Mouse (Mus musculus) effector memory CD4-positive, alpha-beta T cell, adult 5 months (primary cell): ENCODE measurements around the gene Prss16. TPM values are rescaled to one million over a fixed set of nuclear protein-coding genes. Genes with fewer than 3 reads are reported as not detected.

Source experiments
- polyA plus RNA-seq: library from polyadenylated mRNA; unstranded; fragments of 100-300 nt; shearing (Covaris generic); gene quantifications from one replicate; pipeline ENCODE4 v1.2.1, GENCODE M21; 2017

Prss16 gene
- polyA plus RNA-seq, result 1.3 TPM

GRCm38 (mm10) chr13:22009642-22010041, at the start of gene Prss16:
Prss16 (minus strand) TSS chr13:22009742.

GRCm38 (mm10) chr13:22042568-22043502, 33.3 kb upstream of the Prss16 start, which contains the start of the genes Hist1h2ag and Hist1h2bj:
Hist1h2ag (minus strand) TSS chr13:22042944.
Hist1h2bj (plus strand) TSS chr13:22043214.

GRCm38 (mm10) chr13:22041142-22041536, 31.6 kb upstream of the Prss16 start, which contains the start of gene Hist1h4i:
Hist1h4i (minus strand) TSS chr13:22041362.

GRCm38 (mm10) chr13:22035267-22036148, 26.0 kb upstream of the Prss16 start, which contains the start of the genes Hist1h2ah and Hist1h2bk:
Hist1h2ah (minus strand) TSS chr13:22035568.
Hist1h2bk (plus strand) TSS chr13:22035870.

GRCm38 (mm10) chr13:21980981-21981802, 28.4 kb downstream of the Prss16 start, which contains the start of gene Pom121l2:
Pom121l2 (plus strand) TSS chr13:21981194.

Other genes with a start within 250 kb of the Prss16 start
- gene Hist1h1b, start 229.1 kb downstream of the Prss16 start, polyA plus RNA-seq, result 0.70 TPM
- 2.5 TPM for gene Hist1h3i, start 226.4 kb downstream of the Prss16 start, polyA plus RNA-seq
- gene Hist1h2an, start 222.5 kb downstream of the Prss16 start, polyA plus RNA-seq, result not detected
- gene Hist1h2bp, start 222.3 kb downstream of the Prss16 start, polyA plus RNA-seq, result not detected
- gene Hist1h2bq, start 199.5 kb downstream of the Prss16 start, polyA plus RNA-seq, result 4.2 TPM
- gene Hist1h2ao, start 199.3 kb downstream of the Prss16 start, polyA plus RNA-seq, result 3.7 TPM
- gene Hist1h4m, start 198.0 kb downstream of the Prss16 start, polyA plus RNA-seq, result 31.4 TPM
- gene Hist1h4n, start 177.5 kb downstream of the Prss16 start, polyA plus RNA-seq, result 21.6 TPM
- 37.5 TPM for gene Hist1h2ap, start 176.2 kb downstream of the Prss16 start, polyA plus RNA-seq
- 3.9 TPM for gene Hist1h2br, start 176.0 kb downstream of the Prss16 start, polyA plus RNA-seq
- 0.39 TPM for gene Zfp184, start 64.6 kb downstream of the Prss16 start, polyA plus RNA-seq
- gene Pom121l2, start 28.5 kb downstream of the Prss16 start, polyA plus RNA-seq, result not detected
- 6.2 TPM for gene Hist1h2ah, start 25.8 kb upstream of the Prss16 start, polyA plus RNA-seq
- not detected for gene Hist1h2bk, start 26.1 kb upstream of the Prss16 start, polyA plus RNA-seq
- 12.0 TPM for gene Hist1h4i, start 31.6 kb upstream of the Prss16 start, polyA plus RNA-seq
- gene Hist1h2ag, start 33.2 kb upstream of the Prss16 start, polyA plus RNA-seq, result 2.9 TPM
- gene Hist1h2bj, start 33.5 kb upstream of the Prss16 start, polyA plus RNA-seq, result not detected
- gene Vmn1r188, start 74.7 kb upstream of the Prss16 start, polyA plus RNA-seq, result not detected
- not detected for gene Vmn1r189, start 96.1 kb upstream of the Prss16 start, polyA plus RNA-seq
- gene Vmn1r191, start 174.2 kb upstream of the Prss16 start, polyA plus RNA-seq, result 0.10 TPM
- gene Vmn1r192, start 181.4 kb upstream of the Prss16 start, polyA plus RNA-seq, result not detected
- gene Vmn1r193, start 213.4 kb upstream of the Prss16 start, polyA plus RNA-seq, result not detected
- gene Vmn1r194, start 234.5 kb upstream of the Prss16 start, polyA plus RNA-seq, result not detected